Mouse (Mus musculus): ENCODE measurements around the gene Lyrm1. TPM values are rescaled to one million over a fixed set of nuclear protein-coding genes. Genes with fewer than 3 reads are reported as not detected.

The Lyrm1 gene
- polyA plus RNA-seq, 1 experiment from 2014 or later: 11.3 TPM

DNA sequence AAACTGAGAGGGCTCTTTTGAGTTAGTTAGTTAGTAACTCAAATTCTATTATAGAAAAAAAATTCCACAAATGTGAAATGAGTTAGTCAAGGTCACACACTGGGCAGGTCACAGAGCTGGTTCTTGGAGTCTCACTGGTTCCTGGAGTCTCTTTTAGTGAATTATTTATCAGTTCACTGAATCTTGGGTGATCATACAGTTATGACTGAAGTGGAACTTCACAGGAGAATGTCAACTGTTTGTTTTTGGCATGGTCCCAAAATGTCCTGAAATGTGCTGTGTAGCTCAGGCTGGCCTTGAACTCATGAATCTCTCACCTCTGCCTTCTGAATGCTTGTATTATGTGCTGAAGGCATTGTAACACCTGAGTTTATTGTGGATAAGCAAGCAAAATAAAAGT, 61.8 kb downstream of the Lyrm1 start:
- no peak for DNase-seq (ENCODE audit: low spot score)
- H3K4me3 ChIP-seq: no peak overlapping the region

DNA sequence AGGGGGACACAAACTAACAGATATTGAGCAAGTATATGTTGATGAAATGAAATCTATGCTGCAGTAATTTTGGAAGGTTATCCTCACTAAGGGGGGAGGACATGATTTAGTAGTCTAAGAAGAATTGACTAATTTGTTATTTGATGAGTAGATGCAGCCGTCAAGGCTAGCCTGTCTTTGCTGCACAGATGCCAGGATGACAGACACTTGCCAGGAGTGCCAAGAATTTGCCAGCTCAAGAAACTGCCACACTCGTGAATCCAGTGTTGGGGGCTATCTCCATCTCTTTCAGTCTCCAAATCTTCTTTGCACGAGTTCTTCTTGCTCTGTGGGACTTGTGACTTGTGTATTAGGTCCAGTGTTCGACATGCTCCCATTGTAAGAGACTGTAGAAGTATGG, 63.4 kb downstream of the Lyrm1 start:
- no peaks in the 10 kb centered on the region for H3K9me3 ChIP-seq (replicated peaks)
- H3K27ac ChIP-seq (replicated peaks): no peak overlapping the region
- no peak overlapping the region for H3K4me3 ChIP-seq
- no peaks in the 10 kb centered on the region for H3K4me1 ChIP-seq
- WGBS: 72% methylated on average over 4 of the region's 4 CpGs
- DNase-seq (ENCODE audit: low spot score): no peak
- H3K27me3 ChIP-seq (ENCODE audit: low read depth, poor library complexity, severe bottlenecking): no peaks in the 10 kb centered on the region
- no peaks in the 10 kb centered on the region for H3K36me3 ChIP-seq

More for the DNA sequence above, 61.8 kb downstream of the Lyrm1 start:
- no peaks in the 10 kb centered on the region for H3K9me3 ChIP-seq (replicated peaks)
- H3K27ac ChIP-seq (replicated peaks): no peak overlapping the region
- no peaks in the 10 kb centered on the region for H3K27me3 ChIP-seq (ENCODE audit: low read depth, poor library complexity, severe bottlenecking)
- H3K36me3 ChIP-seq: no peaks in the 10 kb centered on the region
- no peaks in the 10 kb centered on the region for H3K4me1 ChIP-seq

DNA sequence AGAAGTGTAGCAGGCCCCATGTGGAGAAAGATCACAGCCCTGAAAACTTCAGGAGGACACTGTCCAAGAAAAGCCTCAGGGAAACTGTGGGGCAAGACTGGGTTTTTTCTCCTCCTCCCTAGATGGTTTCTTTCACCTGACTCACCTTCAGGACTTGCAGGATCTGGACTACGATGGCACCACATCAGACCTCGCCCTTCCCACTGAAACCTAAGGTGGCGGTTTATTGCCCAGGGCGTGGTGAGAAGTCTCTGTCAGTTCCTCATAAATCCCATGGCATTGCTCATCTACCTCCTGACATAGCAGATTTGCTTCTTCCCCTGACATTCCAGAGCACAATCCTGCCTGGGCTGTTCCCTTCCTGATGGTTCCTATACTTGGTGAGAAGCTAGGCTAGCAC, 63.8 kb downstream of the Lyrm1 start:
- H3K27ac ChIP-seq (replicated peaks): no peak overlapping the region
- WGBS: 93% methylated on average over 4 of the region's 4 CpGs
- no peak overlapping the region for H3K4me3 ChIP-seq
- H3K4me1 ChIP-seq: no peaks in the 10 kb centered on the region
- no peaks in the 10 kb centered on the region for H3K27me3 ChIP-seq (ENCODE audit: low read depth, poor library complexity, severe bottlenecking)
- no peaks in the 10 kb centered on the region for H3K9me3 ChIP-seq (replicated peaks)
- H3K36me3 ChIP-seq: no peaks in the 10 kb centered on the region
- DNase-seq (ENCODE audit: low spot score): no peak

DNA sequence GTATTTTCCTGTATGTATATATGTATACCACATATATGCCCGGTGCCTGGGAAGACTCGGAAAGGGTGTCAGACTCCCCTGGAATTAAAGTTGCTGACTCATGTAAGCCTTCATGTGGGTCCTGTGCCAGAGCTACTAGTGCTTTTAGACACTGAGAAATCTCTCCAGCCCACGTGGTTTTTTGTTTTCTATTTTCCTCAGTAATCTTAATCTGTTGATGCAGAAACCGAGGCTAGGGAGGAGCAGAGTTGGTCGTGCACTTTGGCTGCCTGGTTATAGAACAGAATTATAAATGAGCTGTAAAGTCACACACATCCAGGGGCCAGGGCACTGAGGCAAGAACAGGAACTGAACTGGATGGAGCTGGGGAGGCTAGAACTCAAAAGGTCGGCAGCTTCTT, 64.3 kb downstream of the Lyrm1 start:
- DNase-seq (ENCODE audit: low spot score): no peak
- 84% methylated on average over 6 of the region's 6 CpGs for WGBS
- no peaks in the 10 kb centered on the region for H3K9me3 ChIP-seq (replicated peaks)
- no peaks in the 10 kb centered on the region for H3K4me1 ChIP-seq
- no peaks in the 10 kb centered on the region for H3K27me3 ChIP-seq (ENCODE audit: low read depth, poor library complexity, severe bottlenecking)
- no peaks in the 10 kb centered on the region for H3K36me3 ChIP-seq
- no peak overlapping the region for H3K27ac ChIP-seq (replicated peaks)
- H3K4me3 ChIP-seq: no peak overlapping the region

DNA sequence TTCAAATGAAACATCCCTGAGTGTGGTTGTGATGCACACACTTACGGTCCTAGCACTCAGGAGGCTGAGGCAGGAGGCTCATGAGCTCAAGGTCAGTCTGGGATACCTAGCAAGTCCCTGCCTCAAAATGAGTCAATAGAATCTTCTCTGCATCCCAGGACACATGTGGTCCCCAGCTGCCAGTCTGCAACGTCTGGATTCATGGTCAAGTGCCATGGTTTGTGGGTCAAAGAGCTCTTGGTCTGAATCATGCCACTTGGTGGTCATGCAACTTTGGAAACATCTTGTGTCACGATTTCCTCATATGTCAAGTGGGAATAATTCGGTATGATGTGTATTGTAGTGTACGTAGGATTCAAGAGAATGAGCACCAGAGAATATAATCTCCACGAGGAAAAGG, 64.9 kb downstream of the Lyrm1 start:
- 88% methylated on average over 6 of the region's 6 CpGs for WGBS
- Histone ChIP-seq H3K4me1 (no peaks in the 10 kb centered on the region), H3K36me3 (no peaks in the 10 kb centered on the region), H3K4me3 (no peak overlapping the region), H3K27ac (replicated peaks) (no peak overlapping the region), H3K9me3 (replicated peaks) (no peaks in the 10 kb centered on the region), H3K27me3 (ENCODE audit: low read depth, poor library complexity, severe bottlenecking) (no peaks in the 10 kb centered on the region)
- DNase-seq (ENCODE audit: low spot score): no peak

DNA sequence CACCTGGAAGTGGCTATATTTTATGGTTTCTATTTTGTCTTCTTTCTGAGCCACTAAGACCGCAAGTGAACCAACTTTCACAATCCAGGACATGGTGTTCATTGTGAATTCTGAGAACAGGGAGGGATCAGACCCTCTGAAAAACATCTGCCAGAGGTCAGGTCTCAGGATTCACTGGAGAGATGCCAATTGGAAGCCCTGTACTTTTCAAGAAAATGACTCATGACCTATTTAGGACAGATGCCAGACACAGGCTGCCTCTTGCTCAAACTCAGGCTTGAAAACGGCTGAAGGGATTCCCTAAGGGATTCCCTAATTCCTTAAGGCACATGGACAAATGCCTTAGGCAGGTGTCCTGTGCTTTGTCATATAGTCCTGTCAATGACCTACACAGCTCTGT, 65.4 kb downstream of the Lyrm1 start:
- H3K4me1 ChIP-seq: no peaks in the 10 kb centered on the region
- WGBS: 79% methylated on average over 2 of the region's 2 CpGs
- H3K36me3 ChIP-seq: no peaks in the 10 kb centered on the region
- no peaks in the 10 kb centered on the region for H3K27me3 ChIP-seq (ENCODE audit: low read depth, poor library complexity, severe bottlenecking)
- H3K4me3 ChIP-seq: no peak overlapping the region
- H3K9me3 ChIP-seq (replicated peaks): no peaks in the 10 kb centered on the region
- no peak overlapping the region for H3K27ac ChIP-seq (replicated peaks)
- no peak for DNase-seq (ENCODE audit: low spot score)

DNA sequence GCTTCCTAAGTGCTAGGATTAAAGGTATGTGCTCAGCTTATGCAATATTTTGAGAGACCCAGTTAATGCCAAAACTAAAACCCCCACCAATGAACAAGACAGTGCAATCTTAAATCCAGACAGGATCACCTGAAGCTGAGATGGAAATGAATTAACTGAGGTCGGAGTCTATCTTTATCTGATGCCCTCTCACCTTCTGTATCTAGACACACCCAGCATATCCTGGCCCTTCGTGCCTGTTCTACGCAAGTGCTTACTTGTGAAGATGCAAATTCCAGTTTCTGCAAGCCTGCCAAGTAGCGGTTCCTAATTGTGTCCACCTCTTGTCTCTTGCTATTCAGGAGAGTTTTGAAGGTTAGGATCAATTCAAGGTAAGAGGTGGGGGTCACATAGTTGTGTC, 69.5 kb downstream of the Lyrm1 start:
- H3K27me3 ChIP-seq (ENCODE audit: low read depth, poor library complexity, severe bottlenecking): no peaks in the 10 kb centered on the region
- no peaks in the 10 kb centered on the region for H3K36me3 ChIP-seq
- no peak for DNase-seq (ENCODE audit: low spot score)
- H3K9me3 ChIP-seq (replicated peaks): no peaks in the 10 kb centered on the region
- no peak overlapping the region for H3K4me3 ChIP-seq
- WGBS: 91% methylated on average over 4 of the region's 4 CpGs
- no peaks in the 10 kb centered on the region for H3K4me1 ChIP-seq
- no peak overlapping the region for H3K27ac ChIP-seq (replicated peaks)

DNA sequence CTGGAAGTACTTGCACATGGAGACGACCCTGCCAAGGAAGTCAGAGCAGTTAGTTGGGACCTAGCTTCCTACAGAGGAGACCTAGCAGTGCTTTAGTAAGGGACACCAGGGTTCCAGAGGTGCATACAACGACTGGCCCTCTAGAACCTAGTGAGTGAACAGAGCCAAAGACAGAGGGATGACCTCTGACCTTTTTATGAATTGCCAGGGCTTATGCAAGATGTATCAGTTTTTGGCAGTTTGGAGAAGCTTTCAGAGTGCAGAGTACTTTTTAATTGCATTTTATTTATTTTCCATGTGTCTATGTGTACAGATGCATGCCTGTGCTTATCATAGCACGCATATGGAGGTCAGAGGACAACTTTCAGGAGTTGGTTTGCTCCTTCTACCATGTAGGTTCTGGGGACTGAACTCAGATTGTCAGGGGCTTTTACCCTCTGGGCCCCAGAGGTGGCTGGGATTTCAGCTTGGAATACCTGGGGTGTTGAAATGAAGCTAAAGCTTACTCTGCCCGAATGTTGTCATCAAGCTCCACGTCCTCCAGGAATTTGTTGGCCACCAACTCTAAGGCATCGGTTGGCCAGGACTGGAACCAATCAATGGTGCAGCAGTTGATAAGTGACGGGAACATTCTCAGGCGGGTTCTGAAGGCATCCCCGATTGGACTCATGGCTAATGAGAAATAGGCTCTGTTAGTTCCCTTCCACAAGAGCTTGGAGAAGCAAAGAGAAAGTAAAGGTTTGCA, 70.2 kb downstream of the Lyrm1 start:
- Histone ChIP-seq H3K9me3 (replicated peaks) (no peaks in the 10 kb centered on the region), H3K36me3 (no peaks in the 10 kb centered on the region), H3K4me1 (no peaks in the 10 kb centered on the region), H3K27me3 (ENCODE audit: low read depth, poor library complexity, severe bottlenecking) (no peaks in the 10 kb centered on the region), H3K27ac (replicated peaks) (no peak overlapping the region), H3K4me3 (no peak overlapping the region)
- WGBS: 91% methylated on average over 9 of the region's 9 CpGs
- no peak for DNase-seq (ENCODE audit: low spot score)

DNA sequence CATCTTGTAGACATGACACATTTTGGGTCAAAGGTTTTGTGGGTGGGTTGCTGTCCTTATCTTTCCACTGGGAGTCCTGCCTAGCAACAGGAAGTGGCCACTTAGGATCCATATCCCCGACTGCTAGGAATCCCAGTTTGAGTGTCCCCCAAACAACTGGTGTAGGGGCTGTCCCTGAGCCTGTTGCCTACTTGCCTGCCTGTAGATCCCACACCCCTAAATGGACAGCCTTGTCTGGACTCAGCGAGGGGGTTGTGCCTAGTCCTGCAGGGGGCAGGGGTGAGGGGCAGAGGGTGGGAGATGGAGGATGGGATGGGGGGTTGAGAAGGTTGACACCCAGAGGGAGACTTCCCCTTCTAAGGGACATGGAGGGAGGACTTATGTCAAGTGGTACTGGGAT, 73.7 kb downstream of the Lyrm1 start:
- no peaks in the 10 kb centered on the region for H3K36me3 ChIP-seq
- H3K4me3 ChIP-seq: no peak overlapping the region
- 88% methylated on average over 2 of the region's 2 CpGs for WGBS
- no peaks in the 10 kb centered on the region for H3K4me1 ChIP-seq
- H3K9me3 ChIP-seq (replicated peaks): no peaks in the 10 kb centered on the region
- H3K27ac ChIP-seq (replicated peaks): no peak overlapping the region
- no peak for DNase-seq (ENCODE audit: low spot score)
- no peaks in the 10 kb centered on the region for H3K27me3 ChIP-seq (ENCODE audit: low read depth, poor library complexity, severe bottlenecking)

DNA sequence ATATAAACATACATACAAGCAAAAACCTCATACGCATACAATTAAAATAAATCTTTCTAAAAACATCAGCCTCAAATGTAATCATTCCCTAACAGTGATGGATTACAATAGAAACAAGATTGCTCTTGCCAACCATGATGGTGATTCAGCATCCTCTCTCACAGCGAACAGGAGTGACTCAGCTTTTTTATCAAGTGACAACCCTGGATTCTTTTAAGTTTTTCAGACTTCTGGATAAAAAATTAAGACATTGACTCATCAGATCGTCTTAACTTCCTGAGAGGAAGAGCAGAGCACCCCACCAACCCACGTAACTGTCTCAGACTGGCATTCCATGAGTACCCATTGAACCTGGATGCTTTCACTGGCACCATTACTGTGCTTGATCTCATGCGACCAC, 78.6 kb downstream of the Lyrm1 start:
- Histone ChIP-seq H3K9me3 (replicated peaks) (no peaks in the 10 kb centered on the region), H3K36me3 (no peaks in the 10 kb centered on the region), H3K4me3 (no peak overlapping the region), H3K27ac (replicated peaks) (no peak overlapping the region), H3K27me3 (ENCODE audit: low read depth, poor library complexity, severe bottlenecking) (no peaks in the 10 kb centered on the region), H3K4me1 (no peaks in the 10 kb centered on the region)
- DNase-seq (ENCODE audit: low spot score): no peak
- WGBS: 88% methylated on average over 5 of the region's 5 CpGs

DNA sequence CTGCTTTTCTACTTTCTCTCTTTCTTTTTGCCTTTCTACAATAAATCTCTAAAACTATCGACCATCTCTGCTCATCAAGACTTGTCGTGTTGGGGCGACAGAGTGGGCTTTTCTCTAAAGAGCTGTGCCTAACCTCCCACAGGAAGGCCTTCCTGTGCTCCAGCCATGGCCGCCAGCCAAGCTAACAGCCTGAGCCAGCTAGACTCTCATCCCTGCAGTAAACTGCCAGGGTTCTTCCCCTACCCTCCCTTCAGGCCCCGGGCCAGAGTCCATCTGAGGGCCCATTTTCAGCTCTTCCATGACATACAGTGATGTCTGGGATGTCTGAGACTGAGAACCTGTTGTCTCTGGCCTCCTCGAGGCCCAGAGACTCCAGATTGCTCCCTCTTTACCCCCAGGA, 80.6 kb downstream of the Lyrm1 start:
- H3K9me3 ChIP-seq (replicated peaks): no peaks in the 10 kb centered on the region
- no peak overlapping the region for H3K27ac ChIP-seq (replicated peaks)
- H3K27me3 ChIP-seq (ENCODE audit: low read depth, poor library complexity, severe bottlenecking): no peaks in the 10 kb centered on the region
- 83% methylated on average over 6 of the region's 6 CpGs for WGBS
- H3K4me1 ChIP-seq: no peaks in the 10 kb centered on the region
- no peak for DNase-seq (ENCODE audit: low spot score)
- no peaks in the 10 kb centered on the region for H3K36me3 ChIP-seq
- H3K4me3 ChIP-seq: no peak overlapping the region

DNA sequence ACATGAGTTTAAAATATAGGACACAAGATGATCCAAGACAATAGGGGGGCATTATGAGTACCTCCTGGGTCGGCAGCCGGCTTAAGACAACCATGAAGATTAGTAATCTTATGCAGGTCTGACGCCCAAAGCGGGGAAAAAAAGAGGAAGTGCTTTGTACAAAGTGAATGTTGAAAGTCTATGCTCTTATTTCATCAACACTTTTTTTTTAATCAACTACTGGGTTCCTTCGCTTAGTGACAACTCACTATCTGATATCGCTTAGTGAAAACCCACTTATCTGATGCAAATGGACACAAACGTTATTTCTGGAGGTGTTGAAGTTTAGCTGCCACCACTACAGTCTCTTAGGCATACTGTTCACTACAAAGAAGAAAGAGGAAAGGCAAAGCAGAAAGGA, 81.9 kb downstream of the Lyrm1 start:
- H3K36me3 ChIP-seq: no peaks in the 10 kb centered on the region
- no peaks in the 10 kb centered on the region for H3K9me3 ChIP-seq (replicated peaks)
- no peak for DNase-seq (ENCODE audit: low spot score)
- WGBS: 93% methylated on average over 7 of the region's 7 CpGs
- H3K4me1 ChIP-seq: no peaks in the 10 kb centered on the region
- H3K4me3 ChIP-seq: no peak overlapping the region
- H3K27me3 ChIP-seq (ENCODE audit: low read depth, poor library complexity, severe bottlenecking): no peaks in the 10 kb centered on the region
- H3K27ac ChIP-seq (replicated peaks): no peak overlapping the region

DNA sequence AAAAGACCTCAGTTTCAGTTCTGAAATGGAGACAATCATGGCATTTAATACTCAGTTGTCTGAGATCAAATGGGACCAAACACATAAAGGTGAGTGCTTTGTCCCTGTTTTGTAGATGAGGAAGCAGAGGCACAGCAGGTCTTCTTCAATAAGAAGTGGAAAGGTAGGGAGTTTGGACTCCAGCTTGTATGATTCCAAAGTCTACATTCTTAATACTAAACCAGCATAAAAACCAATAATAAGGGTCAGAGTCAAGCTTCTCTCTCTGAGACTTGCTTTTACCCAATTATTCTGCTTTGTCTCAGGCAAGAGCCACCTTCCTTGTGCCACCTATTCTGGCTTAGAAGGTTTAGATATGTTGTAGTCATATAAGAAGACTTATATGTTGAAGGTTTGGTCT, 82.9 kb downstream of the Lyrm1 start:
- Histone ChIP-seq H3K36me3 (no peaks in the 10 kb centered on the region), H3K27ac (replicated peaks) (no peak overlapping the region), H3K4me1 (no peaks in the 10 kb centered on the region), H3K4me3 (no peak overlapping the region), H3K9me3 (replicated peaks) (no peaks in the 10 kb centered on the region), H3K27me3 (ENCODE audit: low read depth, poor library complexity, severe bottlenecking) (no peaks in the 10 kb centered on the region)
- no peak for DNase-seq (ENCODE audit: low spot score)

DNA sequence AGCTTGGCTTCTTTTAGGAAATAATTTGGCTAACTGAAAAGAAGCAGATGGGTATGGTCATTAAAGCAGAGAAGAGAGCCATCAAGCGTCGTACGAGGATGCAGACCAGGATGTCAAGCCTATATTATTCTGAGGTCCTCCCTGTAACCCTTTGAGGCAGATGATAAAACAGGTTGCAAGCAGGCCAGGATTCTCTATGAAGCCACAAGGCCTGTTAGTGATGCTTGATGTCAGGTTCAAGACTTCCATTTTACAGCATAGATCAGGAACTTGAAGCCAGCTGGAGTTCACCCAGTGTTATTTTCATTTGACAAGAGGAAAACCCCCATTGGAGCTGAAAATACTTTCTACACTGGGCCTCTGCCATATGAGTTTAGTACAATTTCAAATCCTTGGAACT, 84.5 kb downstream of the Lyrm1 start:
- Histone ChIP-seq H3K9me3 (replicated peaks) (no peaks in the 10 kb centered on the region), H3K27me3 (ENCODE audit: low read depth, poor library complexity, severe bottlenecking) (no peaks in the 10 kb centered on the region), H3K36me3 (no peaks in the 10 kb centered on the region), H3K4me3 (no peak overlapping the region), H3K27ac (replicated peaks) (no peak overlapping the region), H3K4me1 (no peaks in the 10 kb centered on the region)
- 92% methylated on average over 3 of the region's 3 CpGs for WGBS
- DNase-seq (ENCODE audit: low spot score): no peak

Data from midbrain, embryonic 10.5 days (tissue).